Mouse (Mus musculus): Measurements from ENCODE around the gene Cldn22. TPM values are rescaled to one million over a fixed set of nuclear protein-coding genes. Genes with fewer than 3 reads are reported as not detected.
"Not testable (repeated sequence)": the region's sequence is repeated elsewhere in the genome, so short reads cannot be mapped to it uniquely, and the experiment has no call there.

Gene Cldn22
- not detected for total RNA-seq (2021)
- long read RNA-seq, experiment 1, result 0 reads
- long read RNA-seq, experiment 2, result 0 reads

GRCm38 (mm10) chr8:47824182-47824581 is at the start of gene Cldn22:
Gene Cldn22, plus strand, starts transcription at chr8:47824482.
- DNase-seq, result no peak
- intact Hi-C loops (cut with DNase I), result no loop called here

GRCm38 (mm10) chr8:47777415-47777814 is 46.9 kb upstream of the Cldn22 start:
- intact Hi-C loops (cut with DNase I), result no loop called here

GRCm38 (mm10) chr8:47779589-47779988 is 44.7 kb upstream of the Cldn22 start:
- intact Hi-C loops (cut with DNase I), result no loop called here
- DNase-seq, result no peak

More at GRCm38 (mm10) chr8:47777415-47777814, 46.9 kb upstream of the Cldn22 start:
- DNase-seq, result no peak

GRCm38 (mm10) chr8:47781881-47782280 is 42.4 kb upstream of the Cldn22 start:
- intact Hi-C loops (cut with DNase I), result no loop called here
- DNase-seq, result no peak

- intact Hi-C loops (cut with DNase I), result no loop called here
- no peak for DNase-seq
Measured at GRCm38 (mm10) chr8:47783544-47783943, 40.7 kb upstream of the Cldn22 start.

- intact Hi-C loops (cut with DNase I), result no loop called here
- peak in 1 of 2 experiments; percentile 10 for DNase-seq
Measured at GRCm38 (mm10) chr8:47783944-47784343, 40.3 kb upstream of the Cldn22 start.

GRCm38 (mm10) chr8:47784436-47784835 is 39.8 kb upstream of the Cldn22 start:
- intact Hi-C loops (cut with DNase I), result no loop called here
- DNase-seq, result peak; percentile 28 to 44

GRCm38 (mm10) chr8:47786323-47786722 is 38.0 kb upstream of the Cldn22 start:
- intact Hi-C loops (cut with DNase I), result no loop called here
- DNase-seq, result no peak

GRCm38 (mm10) chr8:47787705-47788104 is 36.6 kb upstream of the Cldn22 start:
- intact Hi-C loops (cut with DNase I), result no loop called here
- DNase-seq, result no peak

- intact Hi-C loops (cut with DNase I), result no loop called here
- DNase-seq, result no peak
Measured at GRCm38 (mm10) chr8:47791986-47792385, 32.3 kb upstream of the Cldn22 start.

GRCm38 (mm10) chr8:47799438-47799837 is 24.8 kb upstream of the Cldn22 start:
- intact Hi-C loops (cut with DNase I), result no loop called here

GRCm38 (mm10) chr8:47802349-47802748 is 21.9 kb upstream of the Cldn22 start:
- no peak for DNase-seq
- intact Hi-C loops (cut with DNase I), result no loop called here

More at GRCm38 (mm10) chr8:47799438-47799837, 24.8 kb upstream of the Cldn22 start:
- no peak for DNase-seq

- no peak for DNase-seq
- intact Hi-C loops (cut with DNase I), result no loop called here
Measured at GRCm38 (mm10) chr8:47804262-47804661, 20.0 kb upstream of the Cldn22 start.

- intact Hi-C loops (cut with DNase I), result no loop called here
- DNase-seq, result no peak
Measured at GRCm38 (mm10) chr8:47809970-47810665, 14.2 kb upstream of the Cldn22 start.

- DNase-seq, result no peak
- intact Hi-C loops (cut with DNase I), result no loop called here
Measured at GRCm38 (mm10) chr8:47810666-47811015, 13.6 kb upstream of the Cldn22 start.

GRCm38 (mm10) chr8:47811221-47811620 is 13.1 kb upstream of the Cldn22 start:
- no peak for DNase-seq
- intact Hi-C loops (cut with DNase I), result no loop called here

GRCm38 (mm10) chr8:47819034-47819433 is 5.2 kb upstream of the Cldn22 start:
- no peak for DNase-seq
- intact Hi-C loops (cut with DNase I), result no loop called here

GRCm38 (mm10) chr8:47820914-47821772 is 3.1 kb upstream of the Cldn22 start:
- intact Hi-C loops (cut with DNase I), result no loop called here
- no peak for DNase-seq

GRCm38 (mm10) chr8:47821843-47822242 is 2.4 kb upstream of the Cldn22 start, which contains the start of gene Cldn24:
Gene Cldn24, plus strand, starts transcription at chr8:47822143.
- intact Hi-C loops (cut with DNase I), result no loop called here
- no peak for DNase-seq

- DNase-seq; intact Hi-C loops (cut with DNase I): not testable (repeated sequence)
Measured at GRCm38 (mm10) chr8:47822541-47822940, 1.7 kb upstream of the Cldn22 start.

- intact Hi-C loops (cut with DNase I), result no loop called here
- no peak for DNase-seq
Measured at GRCm38 (mm10) chr8:47823777-47824176, 505 bp upstream of the Cldn22 start.

- DNase-seq, result peak in 1 of 2 experiments; percentile 35
- intact Hi-C loops (cut with DNase I), result no loop called here
Measured at GRCm38 (mm10) chr8:47825596-47825995, 1.3 kb downstream of the Cldn22 start.
